Mouse (Mus musculus) kidney, adult 10 weeks (tissue): ENCODE measurements around the gene Taf12. TPM values are rescaled to one million over a fixed set of nuclear protein-coding genes. Genes with fewer than 3 reads are reported as not detected.

Experiments
- polyA plus RNA-seq: library from polyadenylated mRNA; stranded (reverse); fragments of 350-450 nt; fragmentation: Illumina TruSeq; extraction: RNeasy Lipid Tissue Mini Kit (QIAGEN cat#74804); gene quantifications from one replicate; pipeline ENCODE4 v1.2.3, GENCODE M21; 2014; ENCODE audit warnings: low read depth, low replicate concordance

Taf12 gene
- polyA plus RNA-seq, result 15.7 TPM

GRCm38 (mm10) chr4:132274156-132274862 is at the start of gene Taf12:
Gene Taf12, plus strand, starts transcription at chr4:132274375.

GRCm38 (mm10) chr4:132261514-132262357 is 12.4 kb upstream of the Taf12 start, which contains the start of gene Gmeb1:
Gene Gmeb1, minus strand, starts transcription at chr4:132261602.

GRCm38 (mm10) chr4:132302939-132303479 is 28.8 kb downstream of the Taf12 start, which contains the start of gene Rab42:
Gene Rab42, minus strand, starts transcription at chr4:132303385.

GRCm38 (mm10) chr4:132329115-132329834 is 55.1 kb downstream of the Taf12 start, which contains the start of gene Trnau1ap:
Gene Trnau1ap, minus strand, starts transcription at chr4:132329538.

Other genes with a start within 250 kb of the Taf12 start
- gene Gm10300, start 199.7 kb upstream of the Taf12 start, polyA plus RNA-seq, result 0.61 TPM
- gene Epb41, start 199.1 kb upstream of the Taf12 start, polyA plus RNA-seq, result 112 TPM
- gene Oprd1, start 129.9 kb upstream of the Taf12 start, polyA plus RNA-seq, result not detected
- gene Ythdf2, start 62.1 kb upstream of the Taf12 start, polyA plus RNA-seq, result 38.8 TPM
- 3.7 TPM for gene Gmeb1, start 12.8 kb upstream of the Taf12 start, polyA plus RNA-seq
- gene Rab42, start 29.0 kb downstream of the Taf12 start, polyA plus RNA-seq, result not detected
- gene Trnau1ap, start 55.2 kb downstream of the Taf12 start, polyA plus RNA-seq, result 7.0 TPM
- gene Rcc1, start 79.2 kb downstream of the Taf12 start, polyA plus RNA-seq, result 4.2 TPM
- 27.5 TPM for gene Phactr4, start 148.1 kb downstream of the Taf12 start, polyA plus RNA-seq
- gene Med18, start 189.5 kb downstream of the Taf12 start, polyA plus RNA-seq, result 1.6 TPM
- 2.3 TPM for gene Sesn2, start 236.1 kb downstream of the Taf12 start, polyA plus RNA-seq